Mouse (Mus musculus) forebrain, embryonic 13.5 days (tissue): ENCODE data around the gene Olfr202. TPM values are rescaled to one million over a fixed set of nuclear protein-coding genes. Genes with fewer than 3 reads are reported as not detected.

Source experiments
- polyA plus RNA-seq: library from polyadenylated mRNA; unstranded; fragments of >200 nt; fragmentation: Nextera tagmentation; extraction: Ambion mirVana; gene quantifications from 2 replicates; pipeline ENCODE4 v1.2.1, GENCODE M21; 2015

The Olfr202 gene
- polyA plus RNA-seq, 1 experiment from 2014 or later, result not detected

Other genes starting within 250 kb of the Olfr202 start
- gene Olfr187, start 247.0 kb downstream of the Olfr202 start, polyA plus RNA-seq, result not detected in 2 replicates
- gene Olfr190, start 208.8 kb downstream of the Olfr202 start, polyA plus RNA-seq, result not detected in 2 replicates
- gene Olfr191, start 197.0 kb downstream of the Olfr202 start, polyA plus RNA-seq, result not detected in 2 replicates
- gene Olfr193, start 174.9 kb downstream of the Olfr202 start, polyA plus RNA-seq, result not detected in 2 replicates
- gene Olfr194, start 165.7 kb downstream of the Olfr202 start, polyA plus RNA-seq, result not detected in 2 replicates
- not detected in 2 replicates for gene Olfr195, start 139.7 kb downstream of the Olfr202 start, polyA plus RNA-seq
- not detected in 2 replicates for gene Olfr196, start 116.3 kb downstream of the Olfr202 start, polyA plus RNA-seq
- gene Olfr198, start 83.3 kb downstream of the Olfr202 start, polyA plus RNA-seq, result not detected in 2 replicates
- gene Olfr199, start 67.0 kb downstream of the Olfr202 start, polyA plus RNA-seq, result not detected in 2 replicates
- not detected in 2 replicates for gene Olfr201, start 14.2 kb downstream of the Olfr202 start, polyA plus RNA-seq
- not detected in 2 replicates for gene Olfr203, start 12.1 kb upstream of the Olfr202 start, polyA plus RNA-seq
- not detected in 2 replicates for gene Olfr204, start 31.5 kb upstream of the Olfr202 start, polyA plus RNA-seq
- gene Olfr205, start 44.3 kb upstream of the Olfr202 start, polyA plus RNA-seq, result not detected in 2 replicates
- gene Olfr206, start 62.5 kb upstream of the Olfr202 start, polyA plus RNA-seq, result not detected in 2 replicates
- not detected in 2 replicates for gene Olfr209, start 77.2 kb upstream of the Olfr202 start, polyA plus RNA-seq
- gene Gabrr3, start 120.5 kb upstream of the Olfr202 start, polyA plus RNA-seq, result 0.06 and 0.10 TPM in 2 replicates
- gene Riox2, start 185.0 kb upstream of the Olfr202 start, polyA plus RNA-seq, result 15.4 and 17.7 TPM in 2 replicates